Mouse (Mus musculus) heart, embryonic 12.5 days (tissue): ENCODE data around the gene Bloc1s4. TPM values are rescaled to one million over a fixed set of nuclear protein-coding genes. Genes with fewer than 3 reads are reported as not detected.

ENCODE experiments used
- ATAC-seq: fragments of 200-750 bp; cut with Nextera tagmentation; 2 replicates; pipeline ENCODE4 v1.8.0; 2017; ENCODE audit warnings: moderate TSS enrichment, moderate library complexity; ENCODE audit not compliant: insufficient number of reproducible peaks, low FRiP score
- H3K27ac ChIP-seq: fragments of 300-500 bp; sonication (generic); 2 replicates; pipeline ENCODE4 v1.5.1; 2016; ENCODE audit warnings: mild to moderate bottlenecking, moderate library complexity; ENCODE audit not compliant: poor library complexity, severe bottlenecking
- H3K27me3 ChIP-seq: fragments of 300-500 bp; sonication (generic); replicated peaks from 2 replicates; pipeline ENCODE4 v1.6.1; 2016; ENCODE audit warnings: mild to moderate bottlenecking, moderate library complexity
- H3K36me3 ChIP-seq: fragments of 300-500 bp; sonication (generic); 2 replicates; pipeline ENCODE4 v1.6.1; 2016; ENCODE audit warnings: mild to moderate bottlenecking, moderate library complexity
- H3K4me1 ChIP-seq: fragments of 300-500 bp; sonication (generic); replicated peaks from 2 replicates; pipeline ENCODE4 v1.6.1; 2016; ENCODE audit warnings: mild to moderate bottlenecking
- H3K4me2 ChIP-seq: fragments of 300-500 bp; sonication (generic); 2 replicates; pipeline ENCODE4 v1.6.1; 2016; ENCODE audit warnings: mild to moderate bottlenecking, moderate library complexity
- H3K4me3 ChIP-seq: fragments of 300-500 bp; sonication (generic); 2 replicates; pipeline ENCODE4 v1.5.1; 2016; ENCODE audit warnings: mild to moderate bottlenecking
- H3K9ac ChIP-seq: fragments of 300-500 bp; sonication (generic); 2 replicates; pipeline ENCODE4 v1.6.1; 2016; ENCODE audit warnings: mild to moderate bottlenecking, moderate library complexity
- H3K9me3 ChIP-seq: fragments of 300-500 bp; sonication (generic); replicated peaks from 2 replicates; pipeline ENCODE4 v1.6.1; 2016; ENCODE audit warnings: mild to moderate bottlenecking, moderate library complexity
- WGBS: fragments of 180-500 bp; shearing (Covaris S2); methylation state at CpG from one replicate; pipeline ENCODE4 v1.1.7; 2016; 5-methylcytosine and 5-hydroxymethylcytosine counted together
- polyA plus RNA-seq: library from polyadenylated mRNA; unstranded; fragments of >200 nt; fragmentation: Nextera tagmentation; extraction: Ambion mirVana; gene quantifications from 2 replicates; pipeline ENCODE4 v1.2.1, GENCODE M21; 2016

Bloc1s4 gene
- polyA plus RNA-seq, 1 experiment from 2014 or later = 21.3 TPM

GRCm38 (mm10) chr5:36727136-36727535, 21.3 kb downstream of the Bloc1s4 start:
- H3K36me3 ChIP-seq = no peaks in the 10 kb centered on the region
- H3K27ac ChIP-seq = no peak overlapping the region
- no peaks in the 10 kb centered on the region for H3K27me3 ChIP-seq
- WGBS = 53% methylated on average over 2 of the region's 2 CpGs
- ATAC-seq = no peak
- no peak overlapping the region for H3K4me3 ChIP-seq
- no peaks in the 10 kb centered on the region for H3K9me3 ChIP-seq
- H3K9ac ChIP-seq = no peak overlapping the region
- H3K4me2 ChIP-seq = no peak overlapping the region
- peaks cover 35% of the 10 kb centered on the region for H3K4me1 ChIP-seq

DNA sequence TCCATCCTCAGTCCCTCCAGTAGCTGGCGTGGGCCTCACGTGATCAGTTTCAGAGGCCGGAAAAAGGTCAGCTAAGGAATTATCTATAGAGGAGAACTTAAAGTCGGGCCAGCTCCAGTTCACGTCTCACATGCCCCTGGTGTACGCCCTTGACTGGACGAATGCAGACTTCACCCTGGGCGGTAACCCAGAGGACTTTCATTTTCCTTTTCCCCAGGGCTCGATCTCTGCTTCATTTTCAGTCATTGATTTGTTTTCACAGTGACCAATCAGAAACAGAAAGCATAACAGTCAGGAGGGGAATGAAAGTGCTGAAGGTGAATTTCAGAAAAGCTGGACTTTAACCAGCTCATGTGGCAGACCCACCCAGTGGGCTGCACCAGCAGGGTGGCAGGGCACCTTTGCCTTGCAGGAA, 22.1 kb downstream of the Bloc1s4 start:
- no peak overlapping the region for H3K9ac ChIP-seq
- no peaks in the 10 kb centered on the region for H3K36me3 ChIP-seq
- H3K27me3 ChIP-seq = no peaks in the 10 kb centered on the region
- no peak overlapping the region for H3K4me3 ChIP-seq
- H3K4me2 ChIP-seq = no peak overlapping the region
- WGBS = 51% methylated on average over 9 of the region's 9 CpGs
- no peak overlapping the region for H3K27ac ChIP-seq
- ATAC-seq = no peak
- H3K4me1 ChIP-seq = peaks cover 35% of the 10 kb centered on the region
- no peaks in the 10 kb centered on the region for H3K9me3 ChIP-seq

DNA sequence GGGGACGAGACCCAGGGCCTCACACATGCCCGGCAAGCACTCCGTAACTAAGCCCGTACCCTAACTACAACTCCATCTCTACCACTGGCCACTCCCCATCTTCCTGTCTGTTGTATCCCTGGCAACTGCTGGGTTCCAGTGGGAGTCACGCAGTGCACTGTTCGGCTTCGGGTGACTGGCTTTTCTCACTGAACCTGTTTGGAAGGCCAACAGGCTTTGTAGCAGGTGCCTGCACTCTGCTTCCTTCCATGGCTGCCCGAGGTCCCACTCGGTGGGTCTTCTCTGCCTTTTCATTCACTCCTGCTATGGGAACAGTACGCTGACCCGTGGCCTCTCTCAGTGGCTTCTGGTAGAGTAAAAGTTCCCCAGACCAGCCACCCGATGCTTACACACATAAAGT, 22.6 kb downstream of the Bloc1s4 start:
- Histone ChIP-seq H3K9ac (no peak overlapping the region), H3K4me3 (no peak overlapping the region), H3K36me3 (no peaks in the 10 kb centered on the region), H3K4me2 (no peak overlapping the region), H3K27ac (no peak overlapping the region), H3K4me1 (peaks cover 36% of the 10 kb centered on the region), H3K27me3 (no peaks in the 10 kb centered on the region), H3K9me3 (no peaks in the 10 kb centered on the region)
- no peak for ATAC-seq
- WGBS = 64% methylated on average over 12 of the region's 12 CpGs

DNA sequence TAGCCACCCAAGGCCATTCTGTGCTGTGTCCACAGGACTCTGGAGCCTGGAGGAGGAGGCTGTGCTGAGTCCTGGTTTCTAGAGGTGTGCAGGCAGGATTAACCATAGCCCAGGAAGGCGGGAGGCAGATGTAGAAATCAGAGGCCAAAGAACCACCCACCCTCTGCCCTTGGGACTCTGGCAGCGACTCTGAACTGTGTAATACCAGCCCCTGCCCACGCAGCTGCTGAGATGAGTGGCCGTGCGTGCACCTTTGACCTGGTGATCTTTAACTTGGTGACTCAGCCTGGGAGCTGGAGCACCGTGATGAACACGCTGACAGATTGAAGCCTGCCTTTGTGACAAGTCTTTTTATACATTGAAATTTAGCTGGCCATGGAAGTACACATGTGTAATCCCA, 24.2 kb downstream of the Bloc1s4 start:
- no peak for ATAC-seq
- H3K4me1 ChIP-seq = peaks cover 45% of the 10 kb centered on the region
- 72% methylated on average over 7 of the region's 7 CpGs for WGBS
- no peak overlapping the region for H3K4me2 ChIP-seq
- no peak overlapping the region for H3K9ac ChIP-seq
- H3K36me3 ChIP-seq = no peaks in the 10 kb centered on the region
- H3K27me3 ChIP-seq = no peaks in the 10 kb centered on the region
- no peaks in the 10 kb centered on the region for H3K9me3 ChIP-seq
- no peak overlapping the region for H3K4me3 ChIP-seq
- H3K27ac ChIP-seq = no peak overlapping the region

DNA sequence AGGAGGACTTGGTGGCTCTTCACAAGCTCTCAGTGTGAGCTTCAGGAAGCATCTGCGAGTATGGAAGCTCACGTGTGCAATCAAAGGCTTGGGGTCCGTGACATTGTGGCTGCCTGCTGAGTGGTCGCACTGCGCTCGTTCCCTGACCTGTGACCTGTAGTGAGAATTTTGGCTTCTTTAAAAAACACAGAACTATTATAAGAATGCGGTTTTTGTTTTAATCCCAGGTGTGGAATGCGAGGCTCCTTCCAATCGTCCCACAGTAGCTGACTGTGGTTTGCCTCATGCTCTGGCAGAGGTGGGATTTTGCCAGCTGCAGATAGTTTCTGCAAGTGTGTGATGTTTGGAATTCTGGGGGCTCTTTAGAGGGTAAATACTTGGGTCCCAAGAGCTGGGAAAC, 25.1 kb downstream of the Bloc1s4 start:
- ATAC-seq = no peak
- Histone ChIP-seq H3K9me3 (no peaks in the 10 kb centered on the region), H3K27me3 (no peaks in the 10 kb centered on the region), H3K4me2 (no peak overlapping the region), H3K4me3 (no peak overlapping the region), H3K4me1 (peaks cover 46% of the 10 kb centered on the region), H3K27ac (no peak overlapping the region), H3K9ac (no peak overlapping the region), H3K36me3 (no peaks in the 10 kb centered on the region)
- WGBS = 86% methylated on average over 9 of the region's 9 CpGs

GRCm38 (mm10) chr5:36722415-36722856, 26.0 kb downstream of the Bloc1s4 start:
- H3K4me3 ChIP-seq = no peak overlapping the region
- H3K9ac ChIP-seq = 0 out of 2 replicates have a peak overlapping the region, but pooled peaks have one; percentile 31
- ATAC-seq = peak; percentile 51
- WGBS = 53% methylated on average over 6 of the region's 6 CpGs
- H3K27ac ChIP-seq = peak overlapping the region; percentile 51; the same call in 1 of the 2 replicates
- H3K4me2 ChIP-seq = no peak overlapping the region
- no peaks in the 10 kb centered on the region for H3K36me3 ChIP-seq
- peaks cover 54% of the 10 kb centered on the region for H3K4me1 ChIP-seq
- H3K27me3 ChIP-seq = no peaks in the 10 kb centered on the region
- H3K9me3 ChIP-seq = no peaks in the 10 kb centered on the region

GRCm38 (mm10) chr5:36720710-36721375, 27.6 kb downstream of the Bloc1s4 start:
- peak; percentile 87 for ATAC-seq
- Histone ChIP-seq H3K9me3 (no peaks in the 10 kb centered on the region), H3K36me3 (no peaks in the 10 kb centered on the region), H3K4me2 (no peak overlapping the region), H3K9ac (no peak overlapping the region; the same call in 1 of the 2 replicates), H3K4me3 (no peak overlapping the region), H3K4me1 (peaks cover 56% of the 10 kb centered on the region), H3K27ac (peak overlapping the region; percentile 65), H3K27me3 (no peaks in the 10 kb centered on the region)
- WGBS = 33% methylated on average over 5 of the region's 5 CpGs

- peak overlapping the region; percentile 65 for H3K27ac ChIP-seq
- H3K4me2 ChIP-seq = no peak overlapping the region
- H3K4me1 ChIP-seq = peaks cover 61% of the 10 kb centered on the region
- no peaks in the 10 kb centered on the region for H3K9me3 ChIP-seq
- no peak overlapping the region for H3K4me3 ChIP-seq
- no peak for ATAC-seq
- no peak overlapping the region; the same call in 1 of the 2 replicates for H3K9ac ChIP-seq
- no peaks in the 10 kb centered on the region for H3K36me3 ChIP-seq
- WGBS = 80% methylated on average over 5 of the region's 5 CpGs
- no peaks in the 10 kb centered on the region for H3K27me3 ChIP-seq
These were observed 28.2 kb downstream of the Bloc1s4 start for GRCm38 (mm10) chr5:36720219-36720618.

DNA sequence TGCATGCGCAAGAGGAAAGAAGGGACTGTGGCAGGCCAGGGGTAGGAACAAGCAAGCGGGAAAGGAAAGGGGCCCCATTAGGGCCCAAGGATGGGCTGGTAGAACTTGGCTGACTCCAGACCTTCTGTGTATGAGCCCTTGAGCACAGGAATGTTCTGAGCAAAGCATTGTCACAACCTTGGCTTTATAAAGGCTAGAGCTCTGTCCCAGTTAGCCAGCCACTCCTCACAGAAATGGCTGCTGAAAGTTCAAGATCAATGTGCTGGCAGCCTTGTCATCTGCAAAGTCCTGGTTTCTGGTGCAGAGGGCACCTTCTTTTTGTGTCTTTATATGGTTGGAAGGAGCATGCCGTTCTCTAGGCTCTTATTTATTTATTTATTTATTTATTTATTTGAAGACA, 28.8 kb downstream of the Bloc1s4 start:
- WGBS = 87% methylated on average over 3 of the region's 3 CpGs
- H3K27me3 ChIP-seq = no peaks in the 10 kb centered on the region

GRCm38 (mm10) chr5:36719135-36719534, 29.3 kb downstream of the Bloc1s4 start:
- WGBS = 85% methylated on average over 5 of the region's 5 CpGs
- H3K36me3 ChIP-seq = no peaks in the 10 kb centered on the region
- no peak overlapping the region for H3K4me3 ChIP-seq
- H3K4me1 ChIP-seq = peaks cover 72% of the 10 kb centered on the region
- no peaks in the 10 kb centered on the region for H3K9me3 ChIP-seq
- no peak overlapping the region for H3K9ac ChIP-seq
- H3K27me3 ChIP-seq = no peaks in the 10 kb centered on the region
- H3K4me2 ChIP-seq = no peak overlapping the region
- no peak overlapping the region for H3K27ac ChIP-seq
- no peak for ATAC-seq

More for the DNA sequence above, 28.8 kb downstream of the Bloc1s4 start:
- H3K27ac ChIP-seq = no peak overlapping the region
- no peak overlapping the region for H3K4me3 ChIP-seq
- H3K4me2 ChIP-seq = no peak overlapping the region
- ATAC-seq = no peak
- no peaks in the 10 kb centered on the region for H3K9me3 ChIP-seq
- H3K9ac ChIP-seq = no peak overlapping the region
- no peaks in the 10 kb centered on the region for H3K36me3 ChIP-seq
- peaks cover 67% of the 10 kb centered on the region for H3K4me1 ChIP-seq

DNA sequence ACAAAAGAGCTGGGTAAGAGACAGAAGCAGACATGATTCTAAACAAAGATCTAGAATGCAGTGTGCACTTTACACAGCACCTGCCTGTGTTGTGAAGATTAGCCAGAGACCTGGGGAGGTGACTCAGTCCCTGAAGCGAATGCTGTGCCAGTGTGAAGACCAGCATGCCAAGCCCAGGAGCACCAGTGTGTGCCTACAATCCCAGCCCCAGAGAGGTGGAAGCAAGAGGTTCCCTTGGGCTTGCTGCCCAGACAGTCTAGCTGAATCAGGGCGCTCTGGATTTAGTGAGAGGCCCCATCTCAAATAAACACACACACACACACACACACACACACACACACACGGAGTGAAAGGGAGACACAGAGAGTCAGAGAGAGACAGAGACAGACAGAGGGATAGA, 30.6 kb downstream of the Bloc1s4 start:
- H3K27me3 ChIP-seq = no peaks in the 10 kb centered on the region
- ATAC-seq = no peak
- WGBS = 77% methylated on average over 3 of the region's 3 CpGs
- H3K4me3 ChIP-seq = no peak overlapping the region
- no peaks in the 10 kb centered on the region for H3K36me3 ChIP-seq
- H3K9ac ChIP-seq = no peak overlapping the region
- no peaks in the 10 kb centered on the region for H3K9me3 ChIP-seq
- peaks cover 82% of the 10 kb centered on the region for H3K4me1 ChIP-seq
- H3K4me2 ChIP-seq = no peak overlapping the region
- H3K27ac ChIP-seq = no peak overlapping the region

DNA sequence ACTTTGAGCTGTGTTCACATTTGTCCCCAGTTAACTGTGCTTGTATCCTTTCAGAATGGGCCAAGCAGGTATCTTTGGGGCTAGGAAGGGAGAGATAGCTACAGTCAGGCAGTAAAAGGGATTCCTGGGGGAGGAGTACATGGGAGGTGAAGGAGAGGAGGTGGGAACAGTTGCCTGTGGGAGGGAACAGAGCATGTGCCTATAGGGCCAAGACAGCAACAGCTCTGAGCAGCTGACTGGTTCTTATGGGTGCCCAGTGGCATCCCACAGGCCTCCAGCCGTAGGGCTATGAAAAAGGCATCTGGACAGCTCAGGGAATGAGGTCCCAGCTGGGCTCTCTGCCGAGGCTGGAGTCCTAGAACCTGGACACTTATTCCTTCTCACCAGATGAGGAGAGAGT, 31.6 kb downstream of the Bloc1s4 start:
- Histone ChIP-seq H3K27ac (no peak overlapping the region; the same call in 1 of the 2 replicates), H3K9me3 (no peaks in the 10 kb centered on the region), H3K4me3 (no peak overlapping the region), H3K27me3 (no peaks in the 10 kb centered on the region), H3K4me2 (no peak overlapping the region), H3K4me1 (peaks cover 84% of the 10 kb centered on the region), H3K9ac (no peak overlapping the region), H3K36me3 (no peaks in the 10 kb centered on the region)
- no peak for ATAC-seq
- 59% methylated on average over 2 of the region's 2 CpGs for WGBS
